In genomic region chr2:51417908-51418690, GRCm38 (mm10) we compare ENCODE assay signal across 29 mouse cellular contexts.
DNase-seq lines count a peak whose midpoint lies in the region; ATAC-seq and TF ChIP-seq lines count a peak whose summit lies in the region.
"Had no signal": no experiment of that assay in that cellular context is flagged by ENCODE, and none has a peak within 500 bp of the region (broad histone marks: within the 10 kb centered on the region; RNA-seq: fewer than 3 reads in every experiment).

No protein-coding gene starts in this region.

- no peak overlapping the region for H3K4me2 ChIP-seq in hindbrain, embryonic 13.5 days
- H3K4me2 ChIP-seq in hindbrain, postnatal 0 days (ENCODE audit: low read depth, low read length), result no peak overlapping the region
- no peak overlapping the region for H3K4me2 ChIP-seq in hindbrain, embryonic 16.5 days (ENCODE audit: low read length)
- H3K4me2 ChIP-seq in heart, embryonic 11.5 days, result no peak overlapping the region
- H3K4me2 ChIP-seq: embryonic facial prominence, embryonic 15.5 days; heart, embryonic 13.5 days; kidney, embryonic 15.5 days; limb, embryonic 12.5 days; liver, embryonic 11.5 days; neural tube, embryonic 13.5 days had no signal

- H3K27ac ChIP-seq in hindbrain, embryonic 13.5 days, result no peak overlapping the region
- no peak overlapping the region for H3K27ac ChIP-seq in hindbrain, postnatal 0 days
- H3K27ac ChIP-seq in hindbrain, embryonic 16.5 days (ENCODE audit: low read depth, low read length), result no peak overlapping the region
- H3K27ac ChIP-seq in heart, embryonic 11.5 days (ENCODE audit: low read depth, low read length), result no peak overlapping the region
- H3K27ac ChIP-seq: embryonic facial prominence, embryonic 15.5 days; heart, embryonic 13.5 days; kidney, embryonic 15.5 days; limb, embryonic 12.5 days; macrophage; neural tube, embryonic 13.5 days; stomach, postnatal 0 days had no signal

- H3K4me1 ChIP-seq in hindbrain, embryonic 13.5 days (replicated peaks), result peaks cover 12% of the 10 kb centered on the region; the same call in 1 of the 2 replicates
- H3K4me1 ChIP-seq in hindbrain, postnatal 0 days (ENCODE audit: insufficient read depth, low read length), result no peaks in the 10 kb centered on the region
- H3K4me1 ChIP-seq in hindbrain, embryonic 16.5 days (ENCODE audit: control insufficient read depth, insufficient read depth, low read depth, low read length), result no peaks in the 10 kb centered on the region
- peaks cover 10% of the 10 kb centered on the region; the same call in 1 of the 2 replicates for H3K4me1 ChIP-seq in heart, embryonic 11.5 days (ENCODE audit: control insufficient read depth, insufficient read depth, low read length)

- H3K9me3 ChIP-seq in hindbrain, embryonic 13.5 days, result no peaks in the 10 kb centered on the region
- no peaks in the 10 kb centered on the region for H3K9me3 ChIP-seq in hindbrain, postnatal 0 days (ENCODE audit: low read length)
- no peaks in the 10 kb centered on the region for H3K9me3 ChIP-seq in hindbrain, embryonic 16.5 days (ENCODE audit: control insufficient read depth, low read length)
- H3K9me3 ChIP-seq in heart, embryonic 11.5 days (replicated peaks; ENCODE audit: control insufficient read depth, low read length), result no peaks in the 10 kb centered on the region
- H3K9me3 ChIP-seq: embryonic facial prominence, embryonic 15.5 days; heart, embryonic 13.5 days; kidney, embryonic 15.5 days; limb, embryonic 12.5 days; neural tube, embryonic 13.5 days had no signal

- ATAC-seq in hindbrain, embryonic 13.5 days (ENCODE audit: low FRiP score), result peak; percentile 63; the same call in 1 of the 2 replicates
- ATAC-seq in hindbrain, postnatal 0 days, result no peak
- 0 out of 2 replicates have a peak, but pooled peaks have one; percentile 24 for ATAC-seq in hindbrain, embryonic 16.5 days
- no peak for ATAC-seq in heart, embryonic 11.5 days (replicated peaks; ENCODE audit: insufficient number of reproducible peaks, low FRiP score, low TSS enrichment)
- ATAC-seq: activated CD4-positive, CD25-positive, alpha-beta regulatory T cell, adult 4 months; liver, postnatal 0 days; lung, postnatal 0 days had no signal

- DNase-seq in hindbrain, postnatal 0 days (ENCODE audit: low spot score), result no peak
- peak; percentile 77 for DNase-seq in Muller cell, postnatal 12 days (ENCODE audit: inconsistent ontology term)
- DNase-seq in brain, adult 2 months (ENCODE audit: low read depth, low spot score), result peak; percentile 31
- DNase-seq in spleen, postnatal 36 days (ENCODE audit: low spot score in 2 of 2), result no peak
- DNase-seq: adrenal gland, postnatal 10 days; B cell, adult 2 months; cerebellum, adult 9-11 months; gastrocnemius, postnatal 25 days; heart, adult 18-20 months; heart, postnatal 14 days; kidney, adult 11 months; kidney, postnatal 36 days; liver, postnatal 0 days had no signal

- no peak overlapping the region for H3K9ac ChIP-seq in hindbrain, embryonic 13.5 days
- no peak overlapping the region for H3K9ac ChIP-seq in hindbrain, postnatal 0 days (replicated peaks; ENCODE audit: low read length)
- no peak overlapping the region for H3K9ac ChIP-seq in hindbrain, embryonic 16.5 days (ENCODE audit: low read depth, low read length)
- H3K9ac ChIP-seq in heart, embryonic 11.5 days (ENCODE audit: low read depth, low read length), result no peak overlapping the region
- H3K9ac ChIP-seq: embryonic facial prominence, embryonic 15.5 days; heart, embryonic 13.5 days; kidney, embryonic 15.5 days; limb, embryonic 12.5 days; liver, postnatal 0 days; neural tube, embryonic 13.5 days had no signal

- no peak for TF ChIP-seq CTCF in hindbrain, postnatal 0 days (IDR thresholded peaks at IDR 0.05; ENCODE audit: low read depth)

- WGBS in hindbrain, embryonic 13.5 days, result 55% methylated on average over 10 of the region's 10 CpGs
- 60% methylated on average over 10 of the region's 10 CpGs for WGBS in hindbrain, postnatal 0 days
- 62% methylated on average over 10 of the region's 10 CpGs for WGBS in hindbrain, embryonic 16.5 days
- 58% methylated on average over 10 of the region's 10 CpGs for WGBS in heart, embryonic 11.5 days (ENCODE audit: insufficient replicate concordance)

- H3K36me3 ChIP-seq in hindbrain, embryonic 13.5 days, result no peaks in the 10 kb centered on the region
- H3K36me3 ChIP-seq in hindbrain, postnatal 0 days (ENCODE audit: insufficient read depth, low read length), result no peaks in the 10 kb centered on the region
- no peaks in the 10 kb centered on the region for H3K36me3 ChIP-seq in hindbrain, embryonic 16.5 days (ENCODE audit: control insufficient read depth, insufficient read depth, low read length)
- H3K36me3 ChIP-seq in heart, embryonic 11.5 days (ENCODE audit: control insufficient read depth, insufficient read depth, low read length), result no peaks in the 10 kb centered on the region
- H3K36me3 ChIP-seq: embryonic facial prominence, embryonic 15.5 days; G1E; heart, embryonic 13.5 days; kidney, embryonic 15.5 days; limb, embryonic 12.5 days; neural tube, embryonic 13.5 days had no signal

- H3K4me3 ChIP-seq in hindbrain, embryonic 13.5 days, result no peak overlapping the region
- H3K4me3 ChIP-seq in hindbrain, postnatal 0 days (ENCODE audit: low read length), result no peak overlapping the region
- H3K4me3 ChIP-seq in hindbrain, embryonic 16.5 days (ENCODE audit: low read length), result no peak overlapping the region
- no peak overlapping the region for H3K4me3 ChIP-seq in heart, embryonic 11.5 days (ENCODE audit: low read depth, low read length)
- H3K4me3 ChIP-seq: embryonic facial prominence, embryonic 15.5 days; heart, embryonic 13.5 days; kidney, embryonic 15.5 days; limb, embryonic 12.5 days; myocyte; neural tube, embryonic 13.5 days had no signal

- no peaks in the 10 kb centered on the region for H3K27me3 ChIP-seq in hindbrain, embryonic 13.5 days
- H3K27me3 ChIP-seq in hindbrain, postnatal 0 days (ENCODE audit: insufficient read depth, low read length), result no peaks in the 10 kb centered on the region
- H3K27me3 ChIP-seq in hindbrain, embryonic 16.5 days (replicated peaks; ENCODE audit: control insufficient read depth, insufficient read depth, low read length), result no peaks in the 10 kb centered on the region
- no peaks in the 10 kb centered on the region for H3K27me3 ChIP-seq in heart, embryonic 11.5 days (ENCODE audit: control insufficient read depth, insufficient read depth, low read length)
- H3K27me3 ChIP-seq: CH12.LX; embryonic facial prominence, embryonic 15.5 days; heart, embryonic 13.5 days; kidney, embryonic 15.5 days; limb, embryonic 12.5 days; neural tube, embryonic 13.5 days had no signal

Comparison
In these comparisons a context has a peak if more than half of its experiments do, and no peak if none do; other contexts are left out.
1. ATAC-seq: peak in hindbrain, embryonic 13.5 days (single experiment) and hindbrain, embryonic 16.5 days (single experiment); none in hindbrain, postnatal 0 days (single experiment) and heart, embryonic 11.5 days (single experiment).
2. DNase-seq: peak in Muller cell, postnatal 12 days (single experiment) and brain, adult 2 months (single experiment); none in hindbrain, postnatal 0 days (single experiment) and spleen, postnatal 36 days (0 of 2).